Mouse (Mus musculus) liver, embryonic 14.5 days (tissue): ENCODE data around the gene Rnf113a2.

Experiments used
- CTCF ChIP-seq: IDR thresholded peaks from 2 replicates; pipeline ENCODE4 v1.5.1; 2016; ENCODE audit warnings: antibody characterized with exemption, low read depth, control low read depth
- EP300 ChIP-seq: IDR thresholded peaks from 2 replicates; pipeline ENCODE4 v1.6.1; 2016; ENCODE audit warnings: antibody characterized with exemption, low read depth

GRCm38 (mm10) chr12:84396947-84397679 is 19.9 kb upstream of the Rnf113a2 start:
- TF ChIP-seq CTCF (no peak), EP300 (no peak)
